Mouse (Mus musculus) naive thymus-derived CD4-positive, alpha-beta T cell, adult 2 months (primary cell): ENCODE measurements at regions not wholly inside any gene's neighbourhood (a gene's known extent, or its start where the extent isn't known, plus 50 kb on each side); places are given as distances from the start of the nearest gene placed in this dataset.

Experiments used
- DNase-seq: peaks from one replicate; pipeline ENCODE4 v3.0.0-alpha.2; 2011; ENCODE audit warnings: low read depth

GRCm38 (mm10) chr7:64060051-64060450, 93.6 kb upstream of the Trpm1 start:
- peak; percentile 65 for DNase-seq

GRCm38 (mm10) chr7:64058282-64058872, 95.3 kb upstream of the Trpm1 start:
- no peak for DNase-seq

- peak; percentile 77 for DNase-seq
These were observed 95.8 kb upstream of the Trpm1 start for GRCm38 (mm10) chr7:64057873-64058272.

- DNase-seq: no peak
These were observed 97.1 kb upstream of the Trpm1 start for GRCm38 (mm10) chr7:64056498-64056897.

GRCm38 (mm10) chr7:64054996-64055395, 98.6 kb upstream of the Trpm1 start:
- DNase-seq: no peak

GRCm38 (mm10) chr7:64053766-64054165, 99.9 kb upstream of the Trpm1 start:
- no peak for DNase-seq

- no peak for DNase-seq
These were observed 101.2 kb upstream of the Trpm1 start for GRCm38 (mm10) chr7:64052400-64052799.

- no peak for DNase-seq
These were observed 102.7 kb upstream of the Trpm1 start for GRCm38 (mm10) chr7:64050826-64051401.

GRCm38 (mm10) chr7:64050246-64050645, 103.4 kb upstream of the Trpm1 start:
- DNase-seq: no peak

GRCm38 (mm10) chr7:64049183-64049965, 104.3 kb upstream of the Trpm1 start:
- DNase-seq: peak; percentile 59

- DNase-seq: peak; percentile 55
These were observed 105.0 kb upstream of the Trpm1 start for GRCm38 (mm10) chr7:64048452-64049182.

GRCm38 (mm10) chr7:64047831-64048230, 105.8 kb upstream of the Trpm1 start:
- DNase-seq: no peak

GRCm38 (mm10) chr7:64045292-64045691, 106.6 kb upstream of the Klf13 start:
- no peak for DNase-seq

- DNase-seq: peak; percentile 85
These were observed 104.3 kb upstream of the Klf13 start for GRCm38 (mm10) chr7:64042978-64043377.

- DNase-seq: no peak
These were observed 102.6 kb upstream of the Klf13 start for GRCm38 (mm10) chr7:64041303-64041702.

- DNase-seq: no peak
These were observed 101.5 kb upstream of the Klf13 start for GRCm38 (mm10) chr7:64040026-64040737.

GRCm38 (mm10) chr7:64037701-64038231, 99.1 kb upstream of the Klf13 start:
- peak; percentile 68 for DNase-seq

GRCm38 (mm10) chr7:64036154-64036553, 97.4 kb upstream of the Klf13 start:
- DNase-seq: no peak

GRCm38 (mm10) chr7:64035025-64035606, 96.4 kb upstream of the Klf13 start:
- DNase-seq: no peak

- no peak for DNase-seq
These were observed 95.8 kb upstream of the Klf13 start for GRCm38 (mm10) chr7:64034493-64034892.

- DNase-seq: no peak
These were observed 94.7 kb upstream of the Klf13 start for GRCm38 (mm10) chr7:64033388-64033787.
